Mouse (Mus musculus) limb, embryonic 13.5 days (tissue): ENCODE results near the gene Per1. TPM values are rescaled to one million over a fixed set of nuclear protein-coding genes. Genes with fewer than 3 reads are reported as not detected.

Source experiments
- ATAC-seq: fragments of 200-750 bp; cut with Nextera tagmentation; 2 replicates; pipeline ENCODE4 v1.8.0; 2017; ENCODE audit warnings: low read depth, moderate number of reproducible peaks, moderate TSS enrichment; ENCODE audit not compliant: low FRiP score
- H3K27ac ChIP-seq: fragments of 300-500 bp; sonication (generic); 2 replicates; pipeline ENCODE4 v1.5.1; 2015; ENCODE audit warnings: inconsistent platforms, mild to moderate bottlenecking, moderate library complexity
- H3K27me3 ChIP-seq: fragments of 300-500 bp; sonication (generic); 2 replicates; pipeline ENCODE4 v1.6.1; 2015; ENCODE audit warnings: mild to moderate bottlenecking, inconsistent platforms
- H3K36me3 ChIP-seq: fragments of 300-500 bp; sonication (generic); 2 replicates; pipeline ENCODE4 v1.6.1; 2015; ENCODE audit warnings: inconsistent platforms, mild to moderate bottlenecking, moderate library complexity
- H3K4me1 ChIP-seq: fragments of 300-500 bp; sonication (generic); 2 replicates; pipeline ENCODE4 v1.6.1; 2015; ENCODE audit warnings: inconsistent platforms
- H3K4me2 ChIP-seq: fragments of 300-500 bp; sonication (generic); replicated peaks from 2 replicates; pipeline ENCODE4 v1.6.1; 2015; ENCODE audit warnings: inconsistent platforms, mild to moderate bottlenecking, moderate library complexity
- H3K4me3 ChIP-seq: fragments of 300-500 bp; sonication (generic); 2 replicates; pipeline ENCODE4 v1.5.1; 2015; ENCODE audit warnings: moderate library complexity, mild to moderate bottlenecking, inconsistent platforms
- H3K9ac ChIP-seq: fragments of 300-500 bp; sonication (generic); 2 replicates; pipeline ENCODE4 v1.6.1; 2015; ENCODE audit warnings: mild to moderate bottlenecking, inconsistent platforms
- H3K9me3 ChIP-seq: fragments of 300-500 bp; sonication (generic); 2 replicates; pipeline ENCODE4 v1.6.1; 2016; ENCODE audit warnings: inconsistent platforms
- WGBS: fragments of 180-500 bp; shearing (Covaris S2); methylation state at CpG from one replicate; pipeline ENCODE4 v1.1.7; 2015; 5-methylcytosine and 5-hydroxymethylcytosine counted together
- polyA plus RNA-seq: library from polyadenylated mRNA; unstranded; fragments of >200 nt; fragmentation: Nextera tagmentation; extraction: Ambion mirVana; gene quantifications from 2 replicates; pipeline ENCODE4 v1.2.1, GENCODE M21; 2015

Gene Per1
- polyA plus RNA-seq, 1 experiment from 2014 or later = 12.0 TPM

- Histone ChIP-seq H3K9ac (peak within 1 kb of the TSS; percentile 88), H3K36me3 (no peaks in the 10 kb centered on the region), H3K4me3 (peak within 1 kb of the TSS; percentile 90), H3K27me3 (no peaks in the 10 kb centered on the region), H3K4me2 (peak within 1 kb of the TSS; percentile 95), H3K4me1 (peaks cover 30% of the 10 kb centered on the region), H3K9me3 (no peaks in the 10 kb centered on the region), H3K27ac (peak within 1 kb of the TSS; percentile 86)
- ATAC-seq = peak; percentile 93
- under 1% methylated on average over 57 of the region's 64 CpGs for WGBS
Measured at GRCm38 (mm10) chr11:69059357-69059974, 35.6 kb upstream of the Per1 start, which contains the start of gene Borcs6. Borcs6 (plus strand) TSS chr11:69059717.

- peak overlapping the region; percentile 90 for H3K4me3 ChIP-seq
- no peaks in the 10 kb centered on the region for H3K9me3 ChIP-seq
- no peaks in the 10 kb centered on the region for H3K36me3 ChIP-seq
- H3K9ac ChIP-seq = peak overlapping the region; percentile 88
- ATAC-seq = peak; percentile 4; the same call in 1 of the 2 replicates
- H3K27ac ChIP-seq = peak overlapping the region; percentile 86
- H3K4me2 ChIP-seq = peak overlapping the region; percentile 95
- under 1% methylated on average over 41 of the region's 49 CpGs for WGBS
- H3K4me1 ChIP-seq = peaks cover 33% of the 10 kb centered on the region
- H3K27me3 ChIP-seq = no peaks in the 10 kb centered on the region
Measured at GRCm38 (mm10) chr11:69059975-69060411, 35.0 kb upstream of the Per1 start.

GRCm38 (mm10) chr11:69060448-69061254 lies 34.4 kb upstream of the Per1 start:
- H3K4me3 ChIP-seq = peak overlapping the region; percentile 90
- no peak for ATAC-seq
- WGBS = 2% methylated on average over 40 of the region's 40 CpGs
- no peaks in the 10 kb centered on the region for H3K27me3 ChIP-seq
- peak overlapping the region; percentile 95 for H3K4me2 ChIP-seq
- H3K9ac ChIP-seq = peak overlapping the region; percentile 88
- H3K36me3 ChIP-seq = no peaks in the 10 kb centered on the region
- peaks cover 33% of the 10 kb centered on the region for H3K4me1 ChIP-seq
- no peaks in the 10 kb centered on the region for H3K9me3 ChIP-seq
- H3K27ac ChIP-seq = peak overlapping the region; percentile 86; the same call in 1 of the 2 replicates

GRCm38 (mm10) chr11:69061255-69061912 lies 33.6 kb upstream of the Per1 start:
- no peak for ATAC-seq
- Histone ChIP-seq H3K4me2 (peak overlapping the region; percentile 95), H3K4me3 (peak overlapping the region; percentile 90), H3K36me3 (no peaks in the 10 kb centered on the region), H3K27me3 (no peaks in the 10 kb centered on the region), H3K9ac (peak overlapping the region; percentile 88), H3K27ac (no peak overlapping the region), H3K4me1 (peaks cover 40% of the 10 kb centered on the region), H3K9me3 (no peaks in the 10 kb centered on the region)
- 8% methylated on average over 17 of the region's 17 CpGs for WGBS

GRCm38 (mm10) chr11:69062194-69062760 lies 32.7 kb upstream of the Per1 start:
- peak overlapping the region; percentile 95 for H3K4me2 ChIP-seq
- H3K4me3 ChIP-seq = peak overlapping the region; percentile 90
- no peaks in the 10 kb centered on the region for H3K27me3 ChIP-seq
- H3K4me1 ChIP-seq = peaks cover 44% of the 10 kb centered on the region
- under 1% methylated on average over 17 of the region's 17 CpGs for WGBS
- H3K9ac ChIP-seq = no peak overlapping the region
- no peak for ATAC-seq
- no peak overlapping the region for H3K27ac ChIP-seq
- no peaks in the 10 kb centered on the region for H3K9me3 ChIP-seq
- H3K36me3 ChIP-seq = no peaks in the 10 kb centered on the region

GRCm38 (mm10) chr11:69062761-69063224 lies 32.2 kb upstream of the Per1 start:
- Histone ChIP-seq H3K4me2 (peak overlapping the region; percentile 95), H3K9me3 (no peaks in the 10 kb centered on the region), H3K9ac (peak overlapping the region; percentile 59), H3K4me1 (peaks cover 44% of the 10 kb centered on the region), H3K27me3 (no peaks in the 10 kb centered on the region), H3K27ac (peak overlapping the region; percentile 52; the same call in 1 of the 2 replicates), H3K36me3 (no peaks in the 10 kb centered on the region), H3K4me3 (peak overlapping the region; percentile 90)
- WGBS = under 1% methylated on average over 19 of the region's 19 CpGs
- ATAC-seq = peak; percentile 26

- WGBS = under 1% methylated on average over 31 of the region's 31 CpGs
- 0 out of 2 replicates have a peak, but pooled peaks have one; percentile 12 for ATAC-seq
Measured at GRCm38 (mm10) chr11:69063413-69064201, 31.4 kb upstream of the Per1 start.

GRCm38 (mm10) chr11:69064259-69065133 lies 30.5 kb upstream of the Per1 start:
- ATAC-seq = no peak
- WGBS = 50% methylated on average over 9 of the region's 9 CpGs
- H3K27ac ChIP-seq = peak overlapping the region; percentile 85
- H3K9ac ChIP-seq = peak overlapping the region; percentile 78
- H3K4me1 ChIP-seq = peaks cover 35% of the 10 kb centered on the region
- H3K4me3 ChIP-seq = peak overlapping the region; percentile 90
- no peaks in the 10 kb centered on the region for H3K9me3 ChIP-seq
- H3K4me2 ChIP-seq = peak overlapping the region; percentile 95
- H3K36me3 ChIP-seq = no peaks in the 10 kb centered on the region
- no peaks in the 10 kb centered on the region for H3K27me3 ChIP-seq

More at GRCm38 (mm10) chr11:69063413-69064201, 31.4 kb upstream of the Per1 start:
- Histone ChIP-seq H3K4me1 (peaks cover 38% of the 10 kb centered on the region), H3K36me3 (no peaks in the 10 kb centered on the region), H3K9me3 (no peaks in the 10 kb centered on the region), H3K27me3 (no peaks in the 10 kb centered on the region), H3K27ac (peak overlapping the region; percentile 85), H3K4me2 (peak overlapping the region; percentile 95), H3K9ac (peak overlapping the region; percentile 78), H3K4me3 (peak overlapping the region; percentile 90)

- no peaks in the 10 kb centered on the region for H3K9me3 ChIP-seq
- H3K4me2 ChIP-seq = peak overlapping the region; percentile 88
- peak overlapping the region; percentile 47; the same call in 1 of the 2 replicates for H3K4me3 ChIP-seq
- H3K4me1 ChIP-seq = peaks cover 34% of the 10 kb centered on the region
- no peak overlapping the region for H3K27ac ChIP-seq
- no peaks in the 10 kb centered on the region for H3K36me3 ChIP-seq
- ATAC-seq = no peak
- 62% methylated on average over 3 of the region's 3 CpGs for WGBS
- H3K27me3 ChIP-seq = no peaks in the 10 kb centered on the region
- no peak overlapping the region for H3K9ac ChIP-seq
Measured at GRCm38 (mm10) chr11:69065394-69065925, 29.6 kb upstream of the Per1 start.

GRCm38 (mm10) chr11:69066163-69066861 lies 28.7 kb upstream of the Per1 start:
- H3K27me3 ChIP-seq = no peaks in the 10 kb centered on the region
- peak overlapping the region; percentile 88 for H3K4me2 ChIP-seq
- no peaks in the 10 kb centered on the region for H3K36me3 ChIP-seq
- 2% methylated on average over 29 of the region's 29 CpGs for WGBS
- no peak for ATAC-seq
- H3K4me1 ChIP-seq = peaks cover 30% of the 10 kb centered on the region
- H3K9me3 ChIP-seq = no peaks in the 10 kb centered on the region
- peak overlapping the region; percentile 47 for H3K4me3 ChIP-seq
- peak overlapping the region; percentile 64 for H3K9ac ChIP-seq
- H3K27ac ChIP-seq = no peak overlapping the region
